Mouse (Mus musculus) frontal cortex, postnatal 36 days (tissue): ENCODE measurements around the gene Gm48552.

ENCODE experiments used
- DNase-seq, 2 experiments: peaks; one replicate each; pipeline ENCODE4 v3.0.0; 2022; ENCODE audit warnings: low spot score in 2 of 2

Gm48552 gene

GRCm38 (mm10) chr10:81360721-81361120 is 28.1 kb upstream of the Gm48552 start:
- no peak for DNase-seq

GRCm38 (mm10) chr10:81362336-81362949 is 26.4 kb upstream of the Gm48552 start:
- no peak for DNase-seq

GRCm38 (mm10) chr10:81363436-81364346 is 25.1 kb upstream of the Gm48552 start:
- no peak for DNase-seq

- DNase-seq, result no peak
These were observed 24.1 kb upstream of the Gm48552 start for GRCm38 (mm10) chr10:81364666-81365065.

GRCm38 (mm10) chr10:81365073-81365472 is 23.7 kb upstream of the Gm48552 start:
- DNase-seq, result peak in 1 of 2 experiments; percentile 63

- no peak for DNase-seq
These were observed 22.9 kb upstream of the Gm48552 start, which contains the start of gene 4930404N11Rik for GRCm38 (mm10) chr10:81365672-81366476. 4930404N11Rik (minus strand) TSS chr10:81365816.

GRCm38 (mm10) chr10:81366477-81367206 is 22.2 kb upstream of the Gm48552 start:
- no peak for DNase-seq

- no peak for DNase-seq
These were observed 21.7 kb upstream of the Gm48552 start for GRCm38 (mm10) chr10:81367207-81367495.

GRCm38 (mm10) chr10:81375322-81375721 is 13.5 kb upstream of the Gm48552 start:
- no peak for DNase-seq

- no peak for DNase-seq
These were observed 12.0 kb upstream of the Gm48552 start for GRCm38 (mm10) chr10:81376561-81377361.

GRCm38 (mm10) chr10:81377362-81377664 is 11.5 kb upstream of the Gm48552 start:
- DNase-seq, result no peak

- DNase-seq, result no peak
These were observed 10.8 kb upstream of the Gm48552 start, which contains the start of gene Fzr1 for GRCm38 (mm10) chr10:81377793-81378552. Fzr1 (minus strand) TSS chr10:81378516.

GRCm38 (mm10) chr10:81378553-81379182 is 10.1 kb upstream of the Gm48552 start:
- DNase-seq, result peak; percentile 100

GRCm38 (mm10) chr10:81379183-81379553 is 9.6 kb upstream of the Gm48552 start:
- DNase-seq, result no peak

GRCm38 (mm10) chr10:81379809-81380378 is 8.9 kb upstream of the Gm48552 start:
- no peak for DNase-seq

GRCm38 (mm10) chr10:81382039-81382438 is 6.8 kb upstream of the Gm48552 start:
- DNase-seq, result no peak

GRCm38 (mm10) chr10:81383802-81384604 is 4.8 kb upstream of the Gm48552 start, which contains the start of the genes Dohh and Gm48551:
Dohh (plus strand) TSS chr10:81384428.
Gm48551 (plus strand) TSS chr10:81384466.
- peak; percentile 98 to 99 for DNase-seq

GRCm38 (mm10) chr10:81384605-81384982 is 4.2 kb upstream of the Gm48552 start:
- DNase-seq, result no peak
